Mouse (Mus musculus) limb, embryonic 15.5 days (tissue): ENCODE results near the gene Nudt3. TPM values are rescaled to one million over a fixed set of nuclear protein-coding genes. Genes with fewer than 3 reads are reported as not detected.

Experiments used
- ATAC-seq: fragments of 200-750 bp; cut with Nextera tagmentation; 2 replicates; pipeline ENCODE4 v1.8.0; 2017; ENCODE audit warnings: low read depth, moderate TSS enrichment; ENCODE audit not compliant: insufficient number of reproducible peaks, low FRiP score, low TSS enrichment
- H3K27ac ChIP-seq: fragments of 300-500 bp; sonication (generic); 2 replicates; pipeline ENCODE4 v1.5.1; 2015; ENCODE audit warnings: moderate library complexity, mild to moderate bottlenecking, inconsistent platforms
- H3K27me3 ChIP-seq: fragments of 300-500 bp; sonication (generic); 2 replicates; pipeline ENCODE4 v1.6.1; 2015; ENCODE audit warnings: inconsistent platforms
- H3K36me3 ChIP-seq: fragments of 300-500 bp; sonication (generic); 2 replicates; pipeline ENCODE4 v1.6.1; 2015; ENCODE audit warnings: inconsistent platforms
- H3K4me1 ChIP-seq: fragments of 300-500 bp; sonication (generic); 2 replicates; pipeline ENCODE4 v1.6.1; 2015; ENCODE audit warnings: inconsistent platforms
- H3K4me2 ChIP-seq: fragments of 300-500 bp; sonication (generic); 2 replicates; pipeline ENCODE4 v1.6.1; 2015; ENCODE audit warnings: mild to moderate bottlenecking, inconsistent platforms
- H3K4me3 ChIP-seq: fragments of 300-500 bp; sonication (generic); 2 replicates; pipeline ENCODE4 v1.5.1; 2015; ENCODE audit warnings: mild to moderate bottlenecking, inconsistent platforms
- H3K9ac ChIP-seq: fragments of 300-500 bp; sonication (generic); 2 replicates; pipeline ENCODE4 v1.6.1; 2015; ENCODE audit warnings: inconsistent platforms
- H3K9me3 ChIP-seq: fragments of 300-500 bp; sonication (generic); 2 replicates; pipeline ENCODE4 v1.6.1; 2016; ENCODE audit warnings: inconsistent platforms
- WGBS: fragments of 180-500 bp; shearing (Covaris S2); methylation state at CpG from one replicate; pipeline ENCODE4 v1.1.7; 2015; 5-methylcytosine and 5-hydroxymethylcytosine counted together
- polyA plus RNA-seq: library from polyadenylated mRNA; unstranded; fragments of >200 nt; fragmentation: Nextera tagmentation; extraction: Ambion mirVana; gene quantifications from 2 replicates; pipeline ENCODE4 v1.2.1, GENCODE M21; 2015

Nudt3 gene
- polyA plus RNA-seq, 1 experiment from 2014 or later: 84.9 TPM

DNA sequence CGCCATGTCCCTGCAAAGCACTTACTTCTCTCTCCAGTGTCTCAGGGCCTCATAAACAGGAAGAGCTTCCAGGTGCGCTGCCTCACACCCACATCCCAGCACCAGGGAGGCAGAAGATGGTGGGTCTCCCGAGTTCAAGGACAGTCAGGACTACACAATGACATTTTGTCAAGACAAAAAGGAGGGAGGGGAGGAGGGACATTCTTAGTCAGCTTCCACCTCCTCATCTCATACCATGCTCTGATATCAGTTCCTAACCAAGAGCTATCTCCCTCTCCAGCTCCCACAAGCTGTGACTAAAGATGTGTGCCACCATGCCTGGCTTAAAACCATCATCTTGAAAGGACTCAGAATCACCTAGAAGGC lies 11.8 kb downstream of the Nudt3 start:
- Histone ChIP-seq H3K4me1 (peaks cover 35% of the 10 kb centered on the region), H3K4me2 (no peak overlapping the region), H3K9me3 (no peaks in the 10 kb centered on the region), H3K27ac (peak overlapping the region; percentile 38; the same call in 1 of the 2 replicates), H3K9ac (no peak overlapping the region), H3K36me3 (peaks cover 9% of the 10 kb centered on the region; the same call in 1 of the 2 replicates), H3K4me3 (no peak overlapping the region), H3K27me3 (no peaks in the 10 kb centered on the region)
- ATAC-seq: no peak
- 62% methylated on average over 3 of the region's 3 CpGs for WGBS

DNA sequence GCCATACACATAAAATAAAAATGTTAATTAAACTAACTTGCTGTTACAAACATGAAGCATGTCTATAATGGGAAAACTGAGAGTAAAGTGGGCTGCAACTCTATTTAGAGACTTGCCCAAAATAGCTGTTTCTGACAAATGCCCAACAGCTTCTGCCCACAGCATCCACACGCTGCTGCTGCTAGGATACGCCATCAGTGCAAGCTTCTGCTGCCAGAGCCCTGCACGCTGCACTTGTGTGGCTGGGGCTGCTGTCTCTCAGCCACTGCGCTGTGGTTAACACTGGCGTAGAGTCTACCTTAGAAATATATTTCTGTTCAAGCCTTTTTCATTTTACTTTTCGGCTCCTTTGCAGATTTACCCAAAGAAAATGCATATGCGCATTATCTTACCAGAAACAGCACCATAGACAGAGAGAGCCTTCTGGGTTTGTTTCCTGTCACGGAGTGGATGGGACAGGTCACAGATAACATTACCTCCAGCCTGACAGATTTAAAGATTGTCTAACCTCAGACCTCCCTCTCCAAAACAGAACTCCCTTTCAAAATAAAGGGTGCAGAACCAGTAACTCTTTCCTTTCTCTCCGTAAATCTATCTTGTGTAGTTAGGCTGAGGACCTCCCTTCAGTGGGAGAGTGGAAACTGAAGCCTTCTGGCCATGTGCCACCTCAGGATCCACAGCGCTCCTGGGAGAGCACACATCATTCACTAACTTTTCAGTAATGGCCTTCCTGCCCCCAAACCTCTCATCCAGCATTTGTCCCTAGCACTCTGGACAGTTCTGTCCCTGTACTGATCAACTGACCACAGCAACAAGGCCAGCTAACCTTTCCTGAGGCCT lies 12.4 kb downstream of the Nudt3 start:
- ATAC-seq: no peak
- Histone ChIP-seq H3K27ac (peak overlapping the region; percentile 38; the same call in 1 of the 2 replicates), H3K9me3 (no peaks in the 10 kb centered on the region), H3K4me1 (peaks cover 37% of the 10 kb centered on the region), H3K4me3 (no peak overlapping the region), H3K27me3 (no peaks in the 10 kb centered on the region), H3K9ac (no peak overlapping the region), H3K4me2 (no peak overlapping the region), H3K36me3 (peaks cover 9% of the 10 kb centered on the region; the same call in 1 of the 2 replicates)
- 76% methylated on average over 10 of the region's 10 CpGs for WGBS

DNA sequence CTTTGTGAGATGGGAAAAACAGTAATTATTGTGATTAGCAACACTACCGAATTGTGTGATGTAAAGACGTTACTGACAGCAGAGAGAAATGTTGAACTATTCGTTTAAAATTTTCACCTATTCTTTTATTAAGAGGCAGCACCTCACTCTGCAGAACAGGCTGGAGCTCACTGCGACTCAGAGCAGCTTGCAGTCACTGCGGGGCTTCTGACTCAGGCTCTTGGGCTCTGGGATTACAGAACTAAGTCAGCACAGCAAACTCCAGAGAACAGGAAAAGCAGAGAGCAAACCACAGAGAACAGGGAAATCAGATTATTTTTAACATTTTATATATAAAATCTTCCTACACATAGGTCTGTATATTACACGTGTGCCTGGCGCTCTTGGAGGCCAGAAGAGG lies 13.7 kb downstream of the Nudt3 start:
- no peak for ATAC-seq
- peaks cover 9% of the 10 kb centered on the region; the same call in 1 of the 2 replicates for H3K36me3 ChIP-seq
- H3K4me1 ChIP-seq: peaks cover 31% of the 10 kb centered on the region
- H3K4me2 ChIP-seq: no peak overlapping the region
- no peak overlapping the region for H3K27ac ChIP-seq
- H3K4me3 ChIP-seq: no peak overlapping the region
- no peak overlapping the region for H3K9ac ChIP-seq
- WGBS: 68% methylated on average over 7 of the region's 7 CpGs
- no peaks in the 10 kb centered on the region for H3K9me3 ChIP-seq
- H3K27me3 ChIP-seq: no peaks in the 10 kb centered on the region

DNA sequence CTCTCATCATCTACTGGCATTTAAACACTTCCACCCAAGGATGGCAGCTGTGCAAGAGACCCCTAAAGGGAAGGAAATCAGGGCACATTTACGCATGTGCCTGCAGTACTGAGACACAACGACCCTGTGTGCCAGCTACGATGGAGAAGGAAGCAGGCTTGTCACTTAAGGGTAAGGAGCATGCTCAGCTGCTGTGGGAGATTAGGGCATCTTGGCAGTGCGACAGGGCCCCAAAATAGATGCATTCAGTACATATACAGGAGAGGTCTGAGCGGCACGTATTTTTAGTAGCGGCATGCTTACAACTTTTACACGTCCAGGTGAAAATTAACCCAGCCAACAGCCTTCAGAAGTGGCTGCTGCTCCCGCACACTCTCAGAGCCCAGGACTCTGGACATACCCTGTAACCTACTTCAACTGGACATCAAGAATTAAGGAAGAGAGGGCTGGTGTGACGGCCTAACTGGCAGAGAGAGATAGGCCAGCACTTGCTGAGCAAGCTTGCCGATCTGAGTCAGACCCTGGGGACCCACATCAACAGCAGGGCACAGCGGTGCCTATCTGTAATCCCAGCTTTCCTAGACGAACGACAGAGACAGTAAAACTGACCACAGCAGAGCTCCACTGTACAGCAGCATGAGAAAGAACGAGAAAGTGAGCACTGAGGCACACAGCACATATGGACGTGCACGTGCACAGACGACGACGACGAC lies 19.6 kb downstream of the Nudt3 start:
- 63% methylated on average over 21 of the region's 21 CpGs for WGBS
- Histone ChIP-seq H3K27ac (0 out of 2 replicates have a peak overlapping the region, but pooled peaks have one; percentile 24), H3K4me2 (no peak overlapping the region), H3K9me3 (no peaks in the 10 kb centered on the region), H3K27me3 (no peaks in the 10 kb centered on the region), H3K4me3 (no peak overlapping the region), H3K9ac (no peak overlapping the region), H3K4me1 (peaks cover 35% of the 10 kb centered on the region), H3K36me3 (peaks cover 4% of the 10 kb centered on the region; the same call in 1 of the 2 replicates)
- ATAC-seq: no peak

DNA sequence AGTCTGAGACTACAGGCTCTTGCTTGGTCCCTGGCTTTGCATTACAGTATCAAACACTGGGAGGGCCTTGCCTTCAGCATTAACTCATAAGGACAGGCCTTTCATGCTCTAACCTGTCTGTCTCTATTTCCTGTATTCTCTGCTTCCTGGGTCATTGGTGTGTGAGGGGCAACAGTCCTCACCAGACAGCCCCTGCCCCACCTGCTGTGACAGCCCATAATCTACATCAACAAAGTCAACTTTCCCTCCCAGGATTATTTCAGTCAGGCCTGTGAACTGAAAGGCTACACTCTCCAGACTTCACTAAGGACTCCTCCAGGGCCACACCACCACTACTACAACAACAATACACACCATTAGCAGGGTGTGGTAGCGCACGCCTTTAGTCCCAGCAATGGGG lies 20.3 kb downstream of the Nudt3 start:
- H3K4me2 ChIP-seq: no peak overlapping the region
- H3K9me3 ChIP-seq: no peaks in the 10 kb centered on the region
- H3K4me1 ChIP-seq: peaks cover 35% of the 10 kb centered on the region
- WGBS: 88% methylated on average over 2 of the region's 2 CpGs
- ATAC-seq: no peak
- H3K27ac ChIP-seq: no peak overlapping the region
- H3K9ac ChIP-seq: no peak overlapping the region
- H3K36me3 ChIP-seq: peaks cover 4% of the 10 kb centered on the region; the same call in 1 of the 2 replicates
- H3K27me3 ChIP-seq: no peaks in the 10 kb centered on the region
- H3K4me3 ChIP-seq: no peak overlapping the region

DNA sequence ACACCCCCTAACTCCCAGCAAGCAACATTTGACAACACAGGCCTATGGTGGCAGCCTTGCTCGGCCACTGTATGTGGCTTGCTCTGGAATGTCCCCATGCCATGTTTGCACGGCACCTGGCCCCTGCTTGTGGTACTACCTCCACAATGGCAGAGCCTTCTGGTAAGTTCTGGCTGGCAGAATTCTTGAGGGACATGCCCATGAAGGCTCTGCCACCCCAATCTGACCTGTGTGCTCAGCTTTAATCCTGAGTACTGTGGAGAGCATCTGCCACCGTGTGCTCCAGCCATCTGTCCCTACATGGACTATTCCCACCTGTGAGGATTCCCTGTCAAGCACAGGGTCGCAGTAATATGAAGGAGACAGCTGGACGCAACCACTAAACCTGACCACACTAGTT lies 22.4 kb downstream of the Nudt3 start:
- peaks cover 12% of the 10 kb centered on the region for H3K36me3 ChIP-seq
- 70% methylated on average over 5 of the region's 5 CpGs for WGBS
- no peak overlapping the region for H3K27ac ChIP-seq
- H3K27me3 ChIP-seq: no peaks in the 10 kb centered on the region
- H3K4me2 ChIP-seq: no peak overlapping the region
- no peak for ATAC-seq
- no peaks in the 10 kb centered on the region for H3K9me3 ChIP-seq
- no peak overlapping the region for H3K4me3 ChIP-seq
- H3K9ac ChIP-seq: no peak overlapping the region
- peaks cover 37% of the 10 kb centered on the region for H3K4me1 ChIP-seq

DNA sequence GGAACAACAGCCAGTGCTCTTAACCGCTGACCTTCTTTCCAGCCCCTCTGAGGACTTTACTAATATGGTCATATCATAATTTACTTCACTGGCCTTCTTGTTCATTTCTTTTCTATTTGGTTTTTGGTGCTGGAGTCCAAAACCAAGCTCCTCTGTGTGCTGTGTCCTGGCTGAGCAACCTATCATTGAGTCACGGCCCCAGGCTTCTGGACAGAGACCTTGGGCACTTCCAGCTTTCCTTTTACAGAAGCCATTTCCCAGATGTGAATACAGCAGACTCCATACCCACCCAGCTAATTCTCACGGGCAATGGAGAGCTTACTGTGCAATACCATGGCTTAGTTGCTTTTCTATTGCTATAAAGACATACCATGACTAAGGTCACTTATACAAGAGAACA lies 23.0 kb downstream of the Nudt3 start:
- Histone ChIP-seq H3K36me3 (peaks cover 18% of the 10 kb centered on the region), H3K9ac (no peak overlapping the region), H3K4me2 (no peak overlapping the region), H3K27ac (no peak overlapping the region), H3K27me3 (no peaks in the 10 kb centered on the region), H3K4me3 (no peak overlapping the region), H3K4me1 (peaks cover 37% of the 10 kb centered on the region), H3K9me3 (no peaks in the 10 kb centered on the region)
- WGBS: 79% methylated on average over 3 of the region's 3 CpGs
- ATAC-seq: no peak

DNA sequence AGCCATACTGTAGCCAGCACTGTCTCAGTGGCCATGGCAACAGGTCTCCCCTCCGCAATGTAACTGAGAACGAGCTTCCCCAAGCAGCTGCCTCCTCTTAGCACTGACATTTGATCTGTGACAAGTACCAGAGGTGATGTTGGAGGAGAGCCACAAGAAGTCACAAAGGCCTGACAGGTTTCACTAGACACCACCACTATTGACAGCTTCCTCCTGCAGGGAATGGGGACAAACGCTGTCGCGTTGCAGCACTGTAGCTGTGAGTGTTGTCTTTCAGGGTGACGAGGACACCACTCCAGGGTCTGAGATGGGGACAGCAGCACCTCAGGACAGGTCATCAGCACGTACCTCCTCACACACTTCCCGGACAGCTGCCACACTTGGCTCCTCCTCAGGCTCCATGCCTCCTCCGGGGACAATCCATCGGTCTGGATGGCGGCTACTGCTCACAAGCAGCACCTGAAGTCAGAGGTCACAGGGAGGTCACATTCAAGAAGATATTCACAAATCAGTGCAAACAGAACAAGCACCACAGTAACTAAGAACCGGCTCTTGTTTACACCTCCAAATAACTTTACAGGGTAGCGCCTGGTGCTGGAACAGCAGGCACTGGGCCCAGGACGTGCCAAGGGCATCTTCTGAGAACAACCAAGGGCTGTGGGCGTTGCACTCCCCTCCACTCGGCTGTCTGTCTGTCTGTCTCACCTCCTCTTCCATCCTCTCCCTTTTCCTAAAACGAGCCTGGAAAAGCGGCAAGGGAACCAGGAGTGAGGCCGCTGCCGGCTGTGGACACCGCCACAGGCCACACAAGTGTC lies 26.7 kb downstream of the Nudt3 start:
- Histone ChIP-seq H3K4me3 (no peak overlapping the region), H3K36me3 (peaks cover 44% of the 10 kb centered on the region), H3K9ac (no peak overlapping the region), H3K4me2 (no peak overlapping the region), H3K9me3 (no peaks in the 10 kb centered on the region), H3K27ac (peak overlapping the region; percentile 57), H3K4me1 (peaks cover 14% of the 10 kb centered on the region; the same call in 1 of the 2 replicates), H3K27me3 (no peaks in the 10 kb centered on the region)
- 66% methylated on average over 21 of the region's 21 CpGs for WGBS
- 0 out of 2 replicates have a peak, but pooled peaks have one; percentile 12 for ATAC-seq

DNA sequence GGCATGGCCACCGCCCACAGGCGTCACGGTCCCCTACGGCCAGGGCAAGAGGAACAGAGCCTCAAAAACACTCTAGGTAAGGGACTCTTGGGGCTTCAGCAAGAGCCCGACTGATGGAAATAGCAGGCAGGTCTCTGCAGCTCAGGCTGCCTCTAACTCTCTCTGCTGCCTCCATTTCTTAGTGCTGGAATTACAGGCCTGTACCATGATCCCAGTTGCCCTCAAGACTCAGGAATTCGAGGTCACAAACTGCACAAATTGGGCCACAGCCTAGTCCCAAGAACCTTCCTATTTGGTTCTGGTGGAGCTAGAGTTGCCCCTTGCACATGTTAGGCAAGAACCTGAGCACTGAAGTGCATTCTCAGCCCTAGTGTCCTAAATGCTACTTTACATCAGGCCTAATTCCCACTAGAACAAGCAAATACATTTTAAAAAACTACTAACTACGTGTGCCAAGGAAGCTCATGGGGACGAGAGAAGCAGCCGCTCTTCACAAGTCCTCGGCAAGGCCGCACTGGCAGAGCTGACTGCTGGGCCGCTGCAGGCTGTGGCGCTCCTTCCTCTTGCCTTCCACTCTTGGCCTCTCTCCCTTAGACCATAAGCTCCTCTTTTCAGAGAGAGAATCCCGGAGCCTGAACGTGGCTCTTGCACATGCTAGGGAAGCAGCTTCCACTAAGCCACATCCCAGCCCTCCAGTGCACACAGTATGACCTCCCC lies 27.5 kb downstream of the Nudt3 start:
- Histone ChIP-seq H3K27me3 (no peaks in the 10 kb centered on the region), H3K9ac (no peak overlapping the region), H3K9me3 (no peaks in the 10 kb centered on the region), H3K36me3 (peaks cover 49% of the 10 kb centered on the region), H3K4me1 (peaks cover 10% of the 10 kb centered on the region), H3K4me2 (no peak overlapping the region), H3K4me3 (no peak overlapping the region), H3K27ac (0 out of 2 replicates have a peak overlapping the region, but pooled peaks have one; percentile 57)
- WGBS: 84% methylated on average over 15 of the region's 15 CpGs
- ATAC-seq: no peak

DNA sequence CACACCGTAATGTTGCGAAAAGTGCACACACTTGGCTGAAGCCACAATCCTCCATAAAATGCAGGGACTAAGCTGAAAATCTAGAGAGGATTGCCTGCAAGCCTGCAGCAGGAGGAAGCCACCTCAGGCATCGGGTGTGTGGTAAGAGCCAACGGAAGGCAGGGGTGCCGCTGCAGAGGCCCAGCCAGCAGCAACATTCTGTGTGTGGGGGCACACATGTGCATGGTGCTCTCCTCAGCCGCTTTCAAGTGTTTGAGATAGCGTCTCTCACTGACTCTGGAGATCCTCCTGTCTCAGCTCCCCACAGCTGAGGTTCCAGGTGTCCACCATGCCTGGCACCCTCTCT lies 30.8 kb downstream of the Nudt3 start:
- Histone ChIP-seq H3K27me3 (no peaks in the 10 kb centered on the region), H3K4me2 (no peak overlapping the region), H3K27ac (no peak overlapping the region), H3K9me3 (no peaks in the 10 kb centered on the region), H3K9ac (no peak overlapping the region), H3K4me1 (peaks cover 16% of the 10 kb centered on the region), H3K4me3 (no peak overlapping the region), H3K36me3 (peaks cover 66% of the 10 kb centered on the region)
- no peak for ATAC-seq
- 97% methylated on average over 7 of the region's 7 CpGs for whole genome bisulfite sequencing

DNA sequence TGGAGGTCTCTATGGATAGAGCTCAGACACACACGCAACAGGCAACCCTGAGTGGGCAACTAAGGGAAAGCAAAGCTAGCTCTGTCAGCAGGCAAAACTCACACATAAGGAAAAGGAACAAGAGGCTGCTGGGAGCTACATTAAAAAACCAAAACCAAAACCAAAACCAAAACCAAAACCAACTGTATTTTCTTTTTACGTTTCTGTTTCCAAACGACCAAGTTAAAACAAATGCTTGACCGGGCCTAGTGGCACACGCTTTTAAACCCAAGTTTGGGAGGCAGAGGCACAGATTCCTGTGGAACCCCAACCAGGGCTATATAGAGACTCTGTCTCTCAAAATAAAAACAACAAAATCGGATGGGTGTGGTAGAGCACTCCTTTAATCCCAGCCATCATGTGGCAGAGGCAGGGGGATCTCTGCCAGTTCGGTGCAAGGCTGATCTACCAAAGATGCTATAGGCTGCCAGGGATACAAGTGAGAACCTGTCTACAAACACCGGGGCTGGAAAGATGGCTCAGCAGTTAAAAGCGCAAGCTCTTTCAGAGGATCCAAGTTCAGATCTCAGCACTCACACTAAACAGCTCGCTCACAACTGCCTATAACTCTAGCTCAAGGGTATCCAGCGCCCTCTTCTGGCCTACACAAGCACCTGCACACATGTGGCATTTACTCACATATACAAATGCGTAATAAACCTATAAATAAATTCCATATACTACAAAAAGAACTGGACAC lies 31.3 kb downstream of the Nudt3 start:
- no peak overlapping the region for H3K4me2 ChIP-seq
- H3K4me1 ChIP-seq: peaks cover 20% of the 10 kb centered on the region
- 80% methylated on average over 12 of the region's 12 CpGs for WGBS
- H3K27ac ChIP-seq: no peak overlapping the region
- no peaks in the 10 kb centered on the region for H3K27me3 ChIP-seq
- no peak overlapping the region for H3K9ac ChIP-seq
- H3K4me3 ChIP-seq: no peak overlapping the region
- H3K9me3 ChIP-seq: no peaks in the 10 kb centered on the region
- H3K36me3 ChIP-seq: peaks cover 65% of the 10 kb centered on the region
- ATAC-seq: no peak
